Mouse (Mus musculus) frontal cortex, adult (tissue): ENCODE measurements at regions not wholly inside any gene's neighbourhood (a gene's known extent, or its start where the extent isn't known, plus 50 kb on each side); places are given as distances from the start of the nearest gene placed in this dataset.

Experiments
- ATAC-seq: cut with Nextera tagmentation; 2 replicates; pipeline ENCODE4 v1.9.2; 2017; ENCODE audit warnings: mild to moderate bottlenecking, moderate library complexity, mixed read lengths; ENCODE audit not compliant: low TSS enrichment

DNA sequence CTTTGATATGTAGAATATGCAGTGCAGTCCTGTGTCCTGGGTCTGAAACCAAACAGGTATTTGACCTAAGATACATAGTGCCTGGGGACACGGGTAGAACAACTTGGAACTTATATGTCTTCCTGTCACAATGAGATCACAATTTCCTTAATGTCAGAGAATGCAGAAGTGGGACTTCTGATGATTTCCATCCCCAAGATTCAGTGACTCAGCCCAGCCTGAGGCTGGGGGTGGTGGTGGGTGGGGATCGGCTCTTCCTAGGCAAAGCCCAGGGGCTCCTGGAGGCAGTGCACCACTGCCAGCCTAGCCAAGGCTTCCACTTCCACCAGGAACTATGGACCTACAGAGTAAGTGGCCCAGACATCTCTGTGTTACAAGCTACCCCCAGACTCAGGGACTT is 391.2 kb downstream of the H2al1j start:
- no peak for ATAC-seq

DNA sequence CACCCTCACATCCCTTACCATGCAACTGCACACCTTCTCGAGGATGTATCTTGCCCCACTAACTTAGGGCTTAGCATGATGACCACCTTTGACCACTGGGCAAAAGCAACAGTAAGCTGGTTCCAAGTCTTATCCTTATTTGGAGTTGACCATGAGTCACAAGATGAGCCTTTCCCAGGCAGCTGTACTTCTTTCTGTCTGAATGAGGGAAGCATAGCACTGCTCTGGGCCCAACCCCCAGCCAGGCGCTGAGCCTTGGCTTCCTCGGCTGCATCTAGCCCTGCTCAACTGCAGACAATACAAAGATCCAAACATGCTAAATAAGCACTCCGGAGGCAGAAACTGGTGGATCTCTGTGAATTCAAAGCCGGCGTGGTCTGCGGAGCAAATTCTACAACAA is 392.9 kb downstream of the H2al1j start:
- ATAC-seq: no peak

DNA sequence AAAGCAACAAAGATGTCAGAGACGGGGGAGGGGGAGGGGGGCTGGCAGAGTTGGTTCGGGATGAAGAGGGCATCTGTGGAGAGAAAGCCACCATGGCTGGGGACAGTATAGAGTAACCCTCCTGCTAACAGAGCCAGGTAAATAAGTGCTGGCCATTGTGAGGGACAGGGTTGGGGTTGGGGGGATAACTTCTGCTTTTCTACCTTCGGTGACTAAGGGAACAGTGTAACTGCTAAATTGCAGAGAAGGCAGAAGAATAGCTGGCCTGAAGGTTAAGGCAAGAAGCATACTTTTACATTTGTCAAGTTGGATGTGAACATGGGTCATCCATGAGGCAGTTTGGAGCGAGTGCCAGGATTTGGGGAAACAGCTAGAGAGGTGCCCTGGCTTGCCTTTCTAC is 395.1 kb downstream of the H2al1j start:
- ATAC-seq: no peak

GRCm38 (mm10) chrX:11724718-11725117 is 397.1 kb downstream of the H2al1j start:
- no peak for ATAC-seq

GRCm38 (mm10) chrX:11726524-11727231 is 399.1 kb downstream of the H2al1j start:
- no peak for ATAC-seq

- no peak for ATAC-seq
These were observed 400.9 kb downstream of the H2al1j start for GRCm38 (mm10) chrX:11728481-11728880.

- ATAC-seq: no peak
These were observed 402.4 kb downstream of the H2al1j start for GRCm38 (mm10) chrX:11729992-11730391.

DNA sequence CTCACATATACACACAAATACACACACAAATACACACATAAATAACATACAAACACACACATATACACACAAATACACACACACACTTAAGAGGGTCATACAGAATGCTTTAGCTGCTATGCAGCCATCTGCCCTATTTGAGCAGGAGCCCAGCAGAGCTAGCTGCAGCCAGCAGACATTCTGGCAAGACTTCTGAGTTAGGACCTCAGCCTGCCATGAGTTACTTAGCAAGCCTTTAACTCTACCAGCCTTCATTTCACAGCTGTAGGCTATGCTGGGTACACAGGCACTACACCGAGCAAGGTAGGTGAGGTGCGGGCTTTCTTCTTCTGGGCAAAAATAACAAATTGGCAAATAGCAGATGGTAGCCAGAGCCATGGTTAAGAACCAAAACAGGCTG is 404.7 kb downstream of the H2al1j start:
- no peak for ATAC-seq

- no peak for ATAC-seq
These were observed 407.1 kb downstream of the H2al1j start for GRCm38 (mm10) chrX:11734505-11735435.

DNA sequence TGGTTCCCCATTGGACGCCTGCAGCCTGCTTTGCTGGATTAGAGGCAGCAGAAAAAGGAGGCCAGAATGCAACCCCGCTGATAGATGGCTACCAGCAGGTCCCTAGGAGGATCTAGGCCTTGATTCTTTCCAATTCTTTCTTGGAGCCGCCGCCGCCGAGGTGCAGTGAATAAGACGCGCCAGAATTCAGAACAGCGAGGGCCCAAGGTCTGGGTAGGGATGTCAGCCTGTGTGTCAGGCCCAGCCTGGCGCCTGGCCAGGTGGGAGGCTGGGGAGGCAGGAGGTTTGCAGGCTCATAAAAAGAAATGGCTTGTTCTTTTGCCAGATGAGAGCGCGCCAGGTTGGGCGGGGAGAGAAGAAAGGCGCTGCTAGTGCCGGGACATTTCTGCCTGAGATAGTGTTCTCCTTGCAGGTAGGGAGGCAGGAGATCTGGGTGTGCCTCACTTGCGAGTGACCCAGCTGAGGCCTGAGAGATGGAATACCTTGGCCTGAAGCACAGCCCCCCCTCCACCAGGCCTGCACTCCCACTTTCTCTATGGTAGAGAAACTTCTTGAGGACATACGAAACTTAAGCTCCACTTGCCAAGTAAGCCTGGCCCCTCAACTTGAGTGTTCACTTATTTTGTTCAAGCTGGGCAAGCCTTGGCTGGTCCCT is 408.0 kb downstream of the H2al1j start:
- ATAC-seq: no peak

GRCm38 (mm10) chrX:11736481-11736880 is 408.9 kb downstream of the H2al1j start:
- ATAC-seq: no peak

DNA sequence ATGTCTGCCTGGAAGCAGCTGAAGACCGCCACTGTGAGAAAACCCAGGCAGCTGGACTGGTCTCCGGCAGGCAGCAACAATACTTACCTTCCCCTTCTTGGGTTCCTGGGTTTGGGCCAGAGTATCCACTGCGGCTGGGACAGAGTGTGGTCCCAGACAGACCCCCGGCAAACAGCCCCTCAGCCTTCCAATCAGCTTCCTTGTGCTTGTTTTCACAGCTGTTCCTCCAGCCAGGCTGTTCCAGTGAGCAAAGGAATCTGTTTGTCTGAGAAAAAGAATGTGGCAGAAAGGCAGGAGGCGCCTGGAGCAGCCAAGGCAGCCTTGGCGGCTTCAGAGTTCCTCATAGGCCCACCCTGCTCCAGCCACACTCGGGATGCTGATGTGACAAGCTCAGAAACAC is 411.9 kb downstream of the H2al1j start:
- no peak for ATAC-seq

DNA sequence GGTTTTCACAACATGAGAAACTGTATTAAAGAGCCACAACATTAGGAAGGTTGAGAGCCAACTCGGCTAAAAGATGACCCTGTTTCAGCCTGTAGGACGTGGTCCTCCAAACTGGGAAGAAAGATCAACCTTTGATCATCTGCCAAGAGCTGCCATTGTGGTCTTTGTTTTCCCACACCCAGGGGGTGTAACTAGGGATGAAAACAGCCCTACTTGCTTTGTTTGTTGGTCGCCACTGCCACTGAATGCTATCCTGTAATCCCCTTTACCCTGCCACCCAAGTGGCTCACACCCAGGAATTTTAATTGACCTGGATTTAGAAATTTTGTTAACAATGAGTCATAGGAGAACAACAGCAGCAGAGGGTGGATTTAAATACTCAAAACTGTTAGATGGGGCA is 414.2 kb downstream of the Bcor start:
- peak; percentile 59; the same call in 1 of the 2 replicates for ATAC-seq

- no peak for ATAC-seq
These were observed 412.6 kb downstream of the Bcor start for GRCm38 (mm10) chrX:11747386-11748121.

- ATAC-seq: no peak
These were observed 411.9 kb downstream of the Bcor start for GRCm38 (mm10) chrX:11748278-11748677.

DNA sequence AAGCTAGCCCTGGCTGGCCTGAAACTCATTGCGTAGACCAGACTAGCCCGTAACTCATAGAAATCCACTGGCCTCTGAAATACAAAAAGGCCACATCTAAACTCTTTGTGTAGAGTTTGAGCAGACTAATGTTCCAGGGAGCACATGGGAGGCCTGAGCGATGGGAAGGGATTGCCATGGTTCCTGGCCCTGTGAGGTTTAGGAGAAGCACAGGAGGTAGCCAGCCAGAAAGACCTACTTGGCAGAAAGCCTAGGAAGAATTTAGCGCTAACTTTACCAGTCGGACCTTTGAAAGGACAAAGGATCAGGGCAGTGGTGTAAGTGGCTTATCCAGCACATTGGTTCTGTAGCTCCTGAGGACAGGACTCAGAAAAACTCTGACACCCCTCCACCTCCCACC is 407.6 kb downstream of the Bcor start:
- ATAC-seq: no peak

DNA sequence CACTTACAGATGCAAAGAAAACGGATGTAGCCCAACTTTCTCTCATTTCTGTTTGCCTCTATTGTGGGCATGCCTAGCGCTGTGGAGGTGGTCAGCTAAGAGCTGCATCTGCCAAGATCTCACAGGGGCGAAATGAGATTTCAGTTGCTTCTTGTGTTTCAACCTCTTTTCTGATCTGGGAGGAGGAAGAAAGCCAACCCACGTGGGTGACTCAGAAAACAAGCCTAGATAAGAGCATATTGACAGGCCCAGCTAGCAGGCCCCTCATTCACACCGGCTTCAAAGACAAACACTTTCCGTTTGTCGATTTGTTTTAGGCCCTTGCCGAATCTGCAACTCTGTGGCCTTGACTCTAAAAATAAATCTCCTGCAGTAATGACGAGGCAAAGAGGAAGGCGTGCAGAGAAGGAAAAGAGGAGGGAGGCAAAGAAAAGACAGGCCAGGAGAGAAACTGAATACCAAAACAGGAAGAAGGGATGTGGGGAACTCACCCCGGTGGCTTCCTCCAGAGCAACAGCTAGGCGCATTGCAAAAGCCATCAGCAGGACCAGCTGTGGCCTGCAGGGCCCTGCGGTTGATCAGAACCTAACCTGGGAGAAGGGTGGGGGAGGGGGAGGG is 407.1 kb downstream of the Bcor start:
- ATAC-seq: peak; percentile 57; the same call in 1 of the 2 replicates

GRCm38 (mm10) chrX:11755046-11755445 is 405.1 kb downstream of the Bcor start:
- ATAC-seq: no peak

DNA sequence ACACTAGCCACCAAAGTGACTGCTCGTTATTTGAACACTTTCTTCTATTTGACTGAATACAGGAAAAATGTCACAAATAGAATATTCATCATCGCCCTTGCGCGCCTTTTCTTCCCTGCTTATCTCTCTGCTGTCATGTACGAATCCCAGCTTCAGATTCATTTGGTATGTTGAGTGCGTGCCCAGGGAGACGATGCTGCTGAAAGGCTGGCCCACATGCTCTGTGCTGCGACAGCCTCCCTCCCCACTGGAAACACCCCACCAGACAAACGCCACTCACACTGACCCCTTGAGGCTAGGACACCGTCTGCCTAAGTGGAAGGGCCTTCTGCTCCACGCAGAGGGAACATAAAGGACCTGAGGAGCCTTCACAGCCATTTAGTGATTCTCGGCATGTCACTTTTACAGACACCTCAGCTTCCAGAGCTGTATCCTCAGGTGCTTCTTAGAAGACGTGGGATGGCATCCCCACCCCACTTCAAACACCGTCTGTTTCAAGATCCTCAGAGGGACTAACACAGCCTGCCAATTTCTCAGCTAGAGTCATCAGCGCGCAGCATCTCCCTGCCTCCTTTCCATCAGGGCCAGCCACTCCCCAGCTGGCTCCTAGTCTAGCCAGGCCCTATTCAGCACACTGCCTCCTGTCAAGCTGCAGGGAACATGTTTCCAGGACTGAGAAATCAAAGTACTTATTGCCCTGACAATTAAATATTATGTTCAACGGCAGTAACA is 396.6 kb downstream of the Bcor start:
- ATAC-seq: peak; percentile 92

DNA sequence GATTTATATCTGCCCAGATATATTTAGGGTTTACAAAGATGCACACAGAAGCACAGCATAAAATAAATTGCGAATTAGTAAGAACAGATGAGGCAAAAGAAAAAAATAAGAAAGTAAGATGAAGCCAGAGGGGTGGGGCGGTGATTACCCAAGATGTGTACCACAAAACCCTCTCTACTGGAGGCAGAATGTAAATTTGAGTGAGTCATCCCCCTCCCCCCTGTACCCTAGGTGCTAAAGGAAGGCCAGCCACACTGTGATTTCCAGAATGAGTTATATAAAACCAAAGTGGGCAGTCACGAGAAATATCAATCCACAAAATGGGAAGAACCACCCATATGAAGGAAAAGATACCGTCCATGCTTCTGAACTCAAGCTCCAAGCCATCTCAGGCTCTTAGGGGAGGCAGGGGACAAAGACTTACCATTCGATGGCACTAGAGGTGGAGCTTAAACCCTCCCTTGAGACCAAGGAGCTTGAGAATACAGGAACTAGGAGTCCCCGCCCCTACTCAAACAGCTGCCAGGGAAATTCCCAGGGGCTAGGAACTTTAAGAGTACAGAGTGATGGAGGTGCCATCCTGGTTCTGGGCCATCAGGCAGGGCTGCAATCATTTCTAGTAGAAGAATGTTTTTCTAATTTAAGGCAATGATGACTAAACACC is 383.8 kb downstream of the Bcor start:
- ATAC-seq: no peak
